Mouse (Mus musculus) gastrocnemius, adult 18-20 months (tissue): ENCODE data around the gene Ncdn. TPM values are rescaled to one million over a fixed set of nuclear protein-coding genes. Genes with fewer than 3 reads are reported as not detected.

Source experiments
- DNase-seq: peaks from one replicate; pipeline ENCODE4 v3.0.0; 2021; ENCODE audit warnings: low spot score
- total RNA-seq, 2 experiments: library from RNA; stranded (reverse); gene quantifications; 2 replicates each; pipeline ENCODE4 v1.2.3; 2021

Ncdn gene
- total RNA-seq, 2 experiments from 2014 or later = 12.4 to 13.3 TPM

DNA sequence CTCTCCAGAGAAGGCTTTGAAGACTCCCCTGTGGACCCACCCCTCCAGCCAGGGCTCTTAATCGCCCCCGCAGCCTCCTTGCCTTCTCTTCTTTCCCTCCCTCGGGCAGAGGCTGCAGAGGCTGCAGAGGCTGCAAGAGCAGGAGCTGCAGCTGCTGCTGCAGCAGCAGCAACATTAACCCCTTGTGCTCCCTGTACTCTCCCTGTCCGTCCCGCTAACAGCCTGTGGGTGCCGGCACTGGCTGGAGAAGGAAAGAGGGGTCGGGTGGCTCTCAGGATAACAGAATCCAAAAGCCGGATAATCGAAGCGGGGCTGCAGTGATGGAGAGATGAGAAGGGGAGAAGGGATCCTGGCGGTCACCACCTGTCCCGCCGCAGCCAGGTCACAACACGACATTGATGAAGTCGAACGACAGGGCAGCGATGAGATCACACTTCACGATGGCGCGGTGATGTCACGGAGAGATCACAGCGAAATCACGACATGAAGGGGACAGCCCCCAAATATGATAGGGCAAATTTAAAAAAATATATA lies 563 bp downstream of the Ncdn start:
- no peak for DNase-seq

GRCm38 (mm10) chr4:126752024-126752607 lies 1.1 kb downstream of the Ncdn start:
- DNase-seq = no peak

GRCm38 (mm10) chr4:126751556-126752023 lies 1.6 kb downstream of the Ncdn start:
- no peak for DNase-seq

GRCm38 (mm10) chr4:126750863-126751555 lies 2.2 kb downstream of the Ncdn start:
- no peak for DNase-seq

GRCm38 (mm10) chr4:126750046-126750683 lies 3.1 kb downstream of the Ncdn start:
- DNase-seq = peak; percentile 71

GRCm38 (mm10) chr4:126749553-126749952 lies 3.7 kb downstream of the Ncdn start:
- DNase-seq = no peak

GRCm38 (mm10) chr4:126748381-126748780 lies 4.9 kb downstream of the Ncdn start:
- no peak for DNase-seq

DNA sequence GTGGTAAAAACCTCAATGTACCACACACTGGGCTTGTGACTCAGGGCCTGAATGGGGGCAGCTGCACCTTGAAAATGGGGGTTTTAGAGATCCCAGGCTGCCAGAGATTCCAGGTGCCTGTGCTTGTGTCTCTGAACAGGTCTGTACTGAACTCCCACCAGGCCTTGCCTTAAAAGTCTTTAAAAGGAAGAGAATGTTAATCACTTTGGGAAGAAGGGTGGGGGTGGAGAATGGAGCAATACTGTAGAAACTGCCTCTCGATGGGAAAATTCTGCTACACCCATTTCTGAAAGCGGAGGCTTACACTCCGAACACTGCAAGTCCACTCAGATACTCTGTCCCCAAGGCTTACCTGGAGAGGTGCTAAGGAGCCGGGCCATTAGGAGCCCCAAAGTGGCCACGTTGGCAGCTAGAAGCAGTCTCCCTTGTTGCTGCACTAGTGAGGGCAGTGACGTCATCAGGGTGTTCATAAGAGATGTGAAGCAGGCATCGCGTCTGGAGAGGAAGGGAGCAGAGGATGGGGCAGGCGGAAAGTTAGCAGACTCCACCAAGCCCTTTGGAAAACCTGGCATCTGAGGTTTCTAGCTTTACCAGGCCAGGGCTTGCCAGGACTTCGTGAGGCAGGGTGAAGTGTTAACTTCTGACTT lies 6.9 kb downstream of the Ncdn start:
- no peak for DNase-seq

- DNase-seq = peak; percentile 41
Observed at GRCm38 (mm10) chr4:126745506-126746193, 7.6 kb downstream of the Ncdn start.

DNA sequence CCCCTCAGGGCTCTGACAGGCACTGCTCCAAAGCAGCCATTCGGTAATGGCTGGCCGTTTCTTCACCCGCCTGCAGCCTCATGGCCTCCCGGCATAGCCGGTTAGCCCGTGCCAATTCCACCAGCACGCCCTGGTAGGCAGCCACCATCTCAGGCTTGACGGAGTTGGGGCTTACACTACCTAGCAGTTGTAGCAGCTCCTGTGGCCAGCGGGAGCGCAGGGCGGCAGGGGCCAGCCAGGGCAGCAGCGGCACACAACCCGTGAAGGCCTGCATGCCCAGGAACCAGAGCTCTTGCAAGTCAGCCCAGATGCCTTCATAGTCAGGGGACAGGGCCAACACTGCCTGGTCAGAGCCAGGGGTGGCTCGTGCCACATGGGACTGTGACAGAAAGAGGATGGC lies 8.4 kb downstream of the Ncdn start:
- DNase-seq = no peak

- DNase-seq = no peak
Observed at GRCm38 (mm10) chr4:126743713-126744112, 9.5 kb downstream of the Ncdn start.

- no peak for DNase-seq
Observed at GRCm38 (mm10) chr4:126742976-126743375, 10.3 kb downstream of the Ncdn start.

GRCm38 (mm10) chr4:126741448-126741847 lies 11.8 kb downstream of the Ncdn start:
- peak; percentile 82 for DNase-seq

GRCm38 (mm10) chr4:126739966-126740676 lies 13.1 kb downstream of the Ncdn start:
- DNase-seq = no peak

GRCm38 (mm10) chr4:126736001-126736414 lies 17.2 kb downstream of the Ncdn start, which contains the start of gene Tfap2e:
Gene Tfap2e, minus strand, starts transcription at chr4:126736240.
- DNase-seq = no peak

GRCm38 (mm10) chr4:126735382-126736000 lies 17.7 kb downstream of the Ncdn start:
- DNase-seq = no peak

GRCm38 (mm10) chr4:126734700-126735381 lies 18.4 kb downstream of the Ncdn start:
- DNase-seq = no peak

GRCm38 (mm10) chr4:126734001-126734603 lies 19.1 kb downstream of the Ncdn start:
- DNase-seq = no peak
